Mouse (Mus musculus) embryonic facial prominence, embryonic 11.5 days (tissue): Measurements from ENCODE around the gene Atf6b. TPM values are rescaled to one million over a fixed set of nuclear protein-coding genes. Genes with fewer than 3 reads are reported as not detected.

ENCODE experiments used
- ATAC-seq: fragments of 200-750 bp; cut with Nextera tagmentation; replicated peaks from 2 replicates; pipeline ENCODE4 v1.8.0; 2017; ENCODE audit warnings: low read depth; ENCODE audit not compliant: insufficient number of reproducible peaks, low FRiP score, low TSS enrichment
- DNase-seq: peaks from one replicate; pipeline ENCODE4 v3.0.0-alpha.2; 2015; ENCODE audit warnings: low spot score
- H3K27ac ChIP-seq: fragments of 300-500 bp; sonication (generic); replicated peaks from 2 replicates; pipeline ENCODE4 v1.5.1; 2014; ENCODE audit warnings: mild to moderate bottlenecking, low read depth, low read length, control low read depth
- H3K27me3 ChIP-seq: fragments of 300-500 bp; sonication (generic); 2 replicates; pipeline ENCODE4 v1.6.1; 2014; ENCODE audit warnings: mild to moderate bottlenecking, low read length, moderate library complexity, mixed read lengths; ENCODE audit not compliant: control insufficient read depth, insufficient read depth
- H3K36me3 ChIP-seq: fragments of 300-500 bp; sonication (generic); replicated peaks from 2 replicates; pipeline ENCODE4 v1.6.1; 2014; ENCODE audit warnings: low read depth, mild to moderate bottlenecking, low read length, moderate library complexity, mixed read lengths; ENCODE audit not compliant: control insufficient read depth, insufficient read depth
- H3K4me1 ChIP-seq: fragments of 300-500 bp; sonication (generic); 2 replicates; pipeline ENCODE4 v1.6.1; 2014; ENCODE audit warnings: low read length, mixed read lengths; ENCODE audit not compliant: control insufficient read depth, insufficient read depth
- H3K4me2 ChIP-seq: fragments of 300-500 bp; sonication (generic); 2 replicates; pipeline ENCODE4 v1.6.1; 2014; ENCODE audit warnings: low read depth, mild to moderate bottlenecking, control low read depth, low read length, moderate library complexity
- H3K4me3 ChIP-seq: fragments of 300-500 bp; sonication (generic); 2 replicates; pipeline ENCODE4 v1.5.1; 2014; ENCODE audit warnings: low read depth, low read length, control low read depth
- H3K9ac ChIP-seq: fragments of 300-500 bp; sonication (generic); replicated peaks from 2 replicates; pipeline ENCODE4 v1.6.1; 2014; ENCODE audit warnings: mild to moderate bottlenecking, control low read depth, low read length
- H3K9me3 ChIP-seq: fragments of 300-500 bp; sonication (generic); replicated peaks from 2 replicates; pipeline ENCODE4 v1.6.1; 2016; ENCODE audit warnings: mild to moderate bottlenecking, low read length, inconsistent platforms, mixed read lengths; ENCODE audit not compliant: control insufficient read depth
- WGBS: fragments of 180-500 bp; shearing (Covaris S2); extraction: QIAGEN DNeasy Blood & Tissue Kit; methylation state at CpG from one replicate; pipeline ENCODE4 v1.1.7; 2014; 5-methylcytosine and 5-hydroxymethylcytosine counted together
- polyA plus RNA-seq: library from polyadenylated mRNA; unstranded; fragments of >200 nt; fragmentation: Nextera tagmentation; extraction: Ambion mirVana; gene quantifications from 2 replicates; pipeline ENCODE4 v1.2.1, GENCODE M21; 2014

The Atf6b gene
- polyA plus RNA-seq, 1 experiment from 2014 or later = 55.8 TPM

GRCm38 (mm10) chr17:34676671-34677070 lies 29.7 kb downstream of the Atf6b start:
- Histone ChIP-seq H3K4me2 (no peak overlapping the region), H3K27ac (no peak overlapping the region), H3K9ac (no peak overlapping the region), H3K4me1 (peaks cover 4% of the 10 kb centered on the region), H3K27me3 (peaks cover 22% of the 10 kb centered on the region), H3K9me3 (no peaks in the 10 kb centered on the region), H3K36me3 (no peaks in the 10 kb centered on the region), H3K4me3 (no peak overlapping the region)
- DNase-seq (no peak), ATAC-seq (no peak)
- 78% methylated on average over 12 of the region's 12 CpGs for WGBS

GRCm38 (mm10) chr17:34680191-34680590 lies 33.2 kb downstream of the Atf6b start:
- no peak for DNase-seq
- Histone ChIP-seq H3K27me3 (no peaks in the 10 kb centered on the region), H3K9me3 (no peaks in the 10 kb centered on the region), H3K27ac (no peak overlapping the region), H3K36me3 (no peaks in the 10 kb centered on the region), H3K4me3 (no peak overlapping the region), H3K4me2 (no peak overlapping the region), H3K9ac (no peak overlapping the region), H3K4me1 (no peaks in the 10 kb centered on the region)
- WGBS = 72% methylated on average over 25 of the region's 26 CpGs
- ATAC-seq = no peak

GRCm38 (mm10) chr17:34680621-34681020 lies 33.7 kb downstream of the Atf6b start:
- Histone ChIP-seq H3K36me3 (no peaks in the 10 kb centered on the region), H3K4me2 (no peak overlapping the region), H3K9ac (no peak overlapping the region), H3K4me1 (no peaks in the 10 kb centered on the region), H3K9me3 (no peaks in the 10 kb centered on the region), H3K4me3 (no peak overlapping the region), H3K27me3 (no peaks in the 10 kb centered on the region), H3K27ac (no peak overlapping the region)
- ATAC-seq (no peak), DNase-seq (no peak)
- 83% methylated on average over 4 of the region's 4 CpGs for WGBS

GRCm38 (mm10) chr17:34681132-34681571 lies 34.2 kb downstream of the Atf6b start:
- H3K4me2 ChIP-seq = no peak overlapping the region
- H3K27ac ChIP-seq = no peak overlapping the region
- no peaks in the 10 kb centered on the region for H3K9me3 ChIP-seq
- DNase-seq = no peak
- no peaks in the 10 kb centered on the region for H3K27me3 ChIP-seq
- no peak overlapping the region for H3K4me3 ChIP-seq
- 78% methylated on average over 17 of the region's 17 CpGs for WGBS
- no peaks in the 10 kb centered on the region for H3K4me1 ChIP-seq
- H3K9ac ChIP-seq = no peak overlapping the region
- no peak for ATAC-seq
- no peaks in the 10 kb centered on the region for H3K36me3 ChIP-seq

GRCm38 (mm10) chr17:34681881-34682536 lies 35.1 kb downstream of the Atf6b start:
- no peaks in the 10 kb centered on the region for H3K27me3 ChIP-seq
- no peaks in the 10 kb centered on the region for H3K9me3 ChIP-seq
- H3K4me2 ChIP-seq = no peak overlapping the region
- H3K36me3 ChIP-seq = no peaks in the 10 kb centered on the region
- H3K4me1 ChIP-seq = no peaks in the 10 kb centered on the region
- no peak overlapping the region for H3K27ac ChIP-seq
- no peak overlapping the region for H3K9ac ChIP-seq
- 73% methylated on average over 11 of the region's 11 CpGs for WGBS
- ATAC-seq = no peak
- H3K4me3 ChIP-seq = no peak overlapping the region
- no peak for DNase-seq

GRCm38 (mm10) chr17:34683179-34683578 lies 36.2 kb downstream of the Atf6b start:
- DNase-seq = no peak
- H3K9me3 ChIP-seq = no peaks in the 10 kb centered on the region
- no peak overlapping the region for H3K9ac ChIP-seq
- H3K4me1 ChIP-seq = no peaks in the 10 kb centered on the region
- no peak overlapping the region for H3K27ac ChIP-seq
- no peak overlapping the region for H3K4me3 ChIP-seq
- 73% methylated on average over 8 of the region's 8 CpGs for WGBS
- ATAC-seq = no peak
- H3K36me3 ChIP-seq = no peaks in the 10 kb centered on the region
- H3K27me3 ChIP-seq = no peaks in the 10 kb centered on the region
- no peak overlapping the region for H3K4me2 ChIP-seq

GRCm38 (mm10) chr17:34683686-34684220 lies 36.8 kb downstream of the Atf6b start:
- WGBS = 66% methylated on average over 10 of the region's 10 CpGs
- Histone ChIP-seq H3K4me1 (no peaks in the 10 kb centered on the region), H3K4me3 (no peak overlapping the region), H3K4me2 (no peak overlapping the region), H3K9me3 (no peaks in the 10 kb centered on the region), H3K36me3 (no peaks in the 10 kb centered on the region), H3K9ac (no peak overlapping the region), H3K27me3 (no peaks in the 10 kb centered on the region), H3K27ac (no peak overlapping the region)
- DNase-seq = no peak
- no peak for ATAC-seq

- WGBS = 74% methylated on average over 9 of the region's 9 CpGs
- Histone ChIP-seq H3K9ac (no peak overlapping the region), H3K27ac (no peak overlapping the region), H3K4me2 (no peak overlapping the region), H3K36me3 (no peaks in the 10 kb centered on the region), H3K9me3 (no peaks in the 10 kb centered on the region), H3K27me3 (no peaks in the 10 kb centered on the region), H3K4me1 (no peaks in the 10 kb centered on the region), H3K4me3 (no peak overlapping the region)
- DNase-seq (no peak), ATAC-seq (no peak)
Measured at GRCm38 (mm10) chr17:34684253-34684893, 37.4 kb downstream of the Atf6b start.
